Mouse (Mus musculus) urinary bladder, postnatal 10 days (tissue): ENCODE data around the gene Smim8.

Experiments
- DNase-seq: peaks from one replicate; pipeline ENCODE4 v3.0.0; 2022; ENCODE audit warnings: low spot score

The Smim8 gene

DNA sequence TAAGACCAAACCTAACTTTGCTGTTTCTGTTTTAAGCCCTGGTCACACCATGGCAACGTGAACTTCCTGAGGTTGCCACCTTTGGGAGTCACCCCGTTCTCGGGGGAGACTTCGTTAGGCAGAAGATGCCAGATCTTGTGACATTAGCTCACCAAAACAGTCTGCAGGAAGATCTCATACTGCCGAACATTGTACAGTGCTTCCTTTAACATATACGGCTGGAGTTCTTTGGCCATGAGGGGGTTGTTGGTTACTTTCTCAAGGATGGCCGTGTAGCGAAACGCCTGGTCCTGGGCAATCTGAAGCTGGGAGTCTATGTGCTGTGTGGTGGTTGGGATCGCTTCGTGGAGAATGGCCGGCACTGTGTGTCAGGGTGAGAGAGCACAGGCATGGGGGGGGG is 58.8 kb downstream of the Smim8 start:
- no peak for DNase-seq
